Mouse (Mus musculus): ENCODE data around the gene Nuak1.

DNA sequence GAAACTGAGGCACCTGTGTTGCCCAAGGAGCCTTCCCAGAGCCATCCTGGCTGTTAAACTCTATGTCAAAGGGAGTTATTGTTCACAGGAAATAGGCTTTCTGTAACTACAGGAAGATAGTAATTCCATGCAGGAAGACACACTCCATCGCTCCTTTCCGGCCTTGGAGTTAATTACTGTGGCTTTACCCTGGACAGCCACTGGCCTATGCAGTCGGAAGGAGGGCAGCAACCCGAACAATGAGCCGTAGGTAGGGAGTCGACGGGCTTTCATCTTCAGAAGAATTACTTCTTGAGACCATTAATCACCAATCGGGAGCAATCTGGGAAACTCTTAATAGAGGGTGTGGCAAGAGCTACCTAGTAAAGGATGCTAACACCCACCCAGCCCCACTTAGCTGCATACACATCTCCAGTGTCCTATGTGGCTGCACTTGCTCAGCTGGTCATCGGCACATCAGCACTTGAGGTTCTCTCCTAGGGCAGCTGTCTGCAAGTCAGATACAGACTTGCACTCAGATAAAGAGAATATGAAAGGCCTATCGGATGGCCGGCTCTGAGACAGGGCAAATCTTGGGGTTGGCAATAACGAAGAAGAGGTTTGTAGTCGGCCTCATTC, 53.7 kb downstream of the Nuak1 start:
- no peak for TF ChIP-seq CHD2 (IDR thresholded peaks at IDR 0.05; ENCODE audit: low read length)
- TF ChIP-seq CHD1 (IDR thresholded peaks at IDR 0.05; ENCODE audit: low read depth, low read length): no peak
- no peak for TF ChIP-seq MXI1 (IDR thresholded peaks at IDR 0.05; ENCODE audit: low read depth, low read length)
